Mouse (Mus musculus) C2C12 (cell line): ENCODE data around the gene Misp. TPM values are rescaled to one million over a fixed set of nuclear protein-coding genes. Genes with fewer than 3 reads are reported as not detected.

Experiments used
- H3K27me3 ChIP-seq: one replicate; pipeline ENCODE4 v1.6.1; 2011; ENCODE audit not compliant: control insufficient read depth, insufficient read depth, insufficient read length
- H3K36me3 ChIP-seq: one replicate; pipeline ENCODE4 v1.6.1; 2011; ENCODE audit not compliant: control insufficient read depth, insufficient read depth
- H3K4me3 ChIP-seq: one replicate; pipeline ENCODE4 v1.5.1; 2011; ENCODE audit warnings: mild to moderate bottlenecking, control low read depth; ENCODE audit not compliant: poor library complexity, insufficient read depth, severe bottlenecking
- H3K79me2 ChIP-seq: one replicate; pipeline ENCODE4 v1.6.1; 2011; ENCODE audit not compliant: control insufficient read depth, insufficient read depth
- H3K79me3 ChIP-seq: one replicate; pipeline ENCODE4 v1.6.1; 2011; ENCODE audit warnings: low read depth, control low read depth
- H3ac ChIP-seq: one replicate; pipeline ENCODE3; 2011; ENCODE audit warnings: low read depth; ENCODE audit not compliant: control insufficient read depth, insufficient read length
- CEBPB ChIP-seq: IDR thresholded peaks from one replicate; pipeline ENCODE4 v1.6.1; 2011; ENCODE audit warnings: low read depth, mild to moderate bottlenecking, control low read depth, moderate library complexity
- CTCF ChIP-seq: IDR thresholded peaks from one replicate; pipeline ENCODE4 v1.5.1; 2011; ENCODE audit not compliant: control insufficient read depth, insufficient read depth, insufficient read length
- FOSL1 ChIP-seq: IDR thresholded peaks from one replicate; pipeline ENCODE4 v1.8.0; 2011; ENCODE audit warnings: mild to moderate bottlenecking, low read length; ENCODE audit not compliant: poor library complexity, insufficient read depth, severe bottlenecking
- MAX ChIP-seq: IDR thresholded peaks from one replicate; pipeline ENCODE4 v1.6.1; 2011; ENCODE audit warnings: mild to moderate bottlenecking, control low read depth
- MYOD1 ChIP-seq: IDR thresholded peaks from one replicate; pipeline ENCODE4 v1.6.1; 2011; ENCODE audit warnings: low read depth; ENCODE audit not compliant: control insufficient read depth, insufficient read length
- MYOG ChIP-seq: IDR thresholded peaks from one replicate; pipeline ENCODE4 v1.6.1; 2011; ENCODE audit not compliant: control insufficient read depth, insufficient read length; ENCODE audit errors: extremely low read depth
- USF1 ChIP-seq: IDR thresholded peaks from one replicate; pipeline ENCODE4 v1.6.1; 2011; ENCODE audit warnings: low read depth, mild to moderate bottlenecking, control low read depth, moderate library complexity
- polyA plus RNA-seq: library from polyadenylated mRNA; unstranded; fragments of >200 nt; fragmentation: generic; extraction: Trizol; gene quantifications from one replicate; pipeline ENCODE4 v1.2.1, GENCODE M21; 2012; ENCODE audit warnings: missing spikeins

Misp gene
- polyA plus RNA-seq, 1 experiment = not detected

- H3ac ChIP-seq = no peak overlapping the region
- TF ChIP-seq MAX = no peak
- no peak for TF ChIP-seq CEBPB
- no peak for TF ChIP-seq MYOG
- no peak for TF ChIP-seq CTCF
- TF ChIP-seq MYOD1 = no peak
- TF ChIP-seq FOSL1 = no peak
- TF ChIP-seq USF1 = no peak
- H3K36me3 ChIP-seq = no peaks in the 10 kb centered on the region
- H3K79me3 ChIP-seq = no peaks in the 10 kb centered on the region
- no peaks in the 10 kb centered on the region for H3K27me3 ChIP-seq
- H3K4me3 ChIP-seq = no peak overlapping the region
- H3K79me2 ChIP-seq = no peaks in the 10 kb centered on the region
These were observed 41.6 kb upstream of the Misp start for GRCm38 (mm10) chr10:79779193-79779592.

- no peaks in the 10 kb centered on the region for H3K27me3 ChIP-seq
- TF ChIP-seq MYOD1 = no peak
- TF ChIP-seq FOSL1 = no peak
- TF ChIP-seq CTCF = peak; percentile 93
- H3K4me3 ChIP-seq = no peak overlapping the region
- H3K36me3 ChIP-seq = no peaks in the 10 kb centered on the region
- H3ac ChIP-seq = peak overlapping the region; percentile 31
- no peaks in the 10 kb centered on the region for H3K79me2 ChIP-seq
- no peaks in the 10 kb centered on the region for H3K79me3 ChIP-seq
These were observed 40.8 kb upstream of the Misp start for GRCm38 (mm10) chr10:79779784-79780663.

GRCm38 (mm10) chr10:79780664-79781015 is 40.1 kb upstream of the Misp start:
- Histone ChIP-seq H3K4me3 (no peak overlapping the region), H3K36me3 (no peaks in the 10 kb centered on the region), H3K79me3 (no peaks in the 10 kb centered on the region), H3K27me3 (no peaks in the 10 kb centered on the region), H3ac (no peak overlapping the region), H3K79me2 (no peaks in the 10 kb centered on the region)
- TF ChIP-seq FOSL1 = no peak
- no peak for TF ChIP-seq MAX
- no peak for TF ChIP-seq MYOD1
- TF ChIP-seq CEBPB = no peak
- TF ChIP-seq MYOG = no peak
- no peak for TF ChIP-seq USF1
- TF ChIP-seq CTCF = no peak

DNA sequence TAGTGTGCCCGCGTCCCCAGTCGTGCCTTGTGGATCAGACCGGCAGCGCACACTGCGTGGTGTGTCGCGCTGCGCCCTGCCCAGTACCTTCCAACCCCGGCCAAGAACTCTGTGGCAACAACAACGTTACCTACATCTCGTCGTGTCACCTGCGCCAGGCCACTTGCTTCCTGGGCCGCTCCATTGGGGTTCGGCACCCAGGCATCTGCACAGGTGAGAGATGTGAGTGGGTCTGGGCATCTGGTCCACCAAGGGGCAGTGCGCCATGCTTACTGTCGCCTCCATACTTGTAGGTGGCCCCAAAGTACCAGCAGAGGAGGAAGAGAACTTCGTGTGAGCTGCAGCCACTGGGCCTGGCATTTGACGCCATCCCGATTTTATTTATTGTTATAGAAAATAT is 39.6 kb upstream of the Misp start:
- TF ChIP-seq MAX (no peak), CTCF (no peak), MYOG (no peak), CEBPB (no peak), MYOD1 (no peak), USF1 (no peak), FOSL1 (no peak)
- peak overlapping the region; percentile 13 for H3ac ChIP-seq
- H3K4me3 ChIP-seq = no peak overlapping the region
- no peaks in the 10 kb centered on the region for H3K36me3 ChIP-seq
- H3K79me3 ChIP-seq = no peaks in the 10 kb centered on the region
- no peaks in the 10 kb centered on the region for H3K27me3 ChIP-seq
- H3K79me2 ChIP-seq = no peaks in the 10 kb centered on the region

GRCm38 (mm10) chr10:79781956-79782355 is 38.8 kb upstream of the Misp start:
- Histone ChIP-seq H3ac (no peak overlapping the region), H3K36me3 (no peaks in the 10 kb centered on the region), H3K27me3 (no peaks in the 10 kb centered on the region), H3K79me2 (no peaks in the 10 kb centered on the region), H3K79me3 (no peaks in the 10 kb centered on the region), H3K4me3 (no peak overlapping the region)
- TF ChIP-seq MYOG = no peak
- TF ChIP-seq CTCF = no peak

DNA sequence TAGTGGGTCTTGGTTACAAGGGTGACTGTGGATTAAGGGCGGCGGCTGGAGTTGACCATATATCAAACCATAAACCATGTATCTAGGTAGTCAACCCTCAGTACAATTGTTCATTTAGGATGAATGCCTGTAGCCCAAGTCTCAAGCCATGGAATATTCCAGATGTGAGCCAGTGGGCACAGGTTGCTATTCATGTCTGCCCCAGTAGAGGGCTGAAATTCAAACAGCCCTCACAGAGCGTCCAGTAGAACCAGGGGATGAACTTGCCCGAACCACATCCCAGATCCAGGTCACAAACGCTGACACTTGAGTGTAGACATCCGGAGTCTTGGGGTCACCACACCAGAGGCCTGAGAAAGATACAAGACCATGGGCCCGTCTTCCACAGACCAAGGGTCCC is 37.7 kb upstream of the Misp start:
- Histone ChIP-seq H3K4me3 (no peak overlapping the region), H3K27me3 (no peaks in the 10 kb centered on the region), H3K36me3 (no peaks in the 10 kb centered on the region), H3K79me3 (no peaks in the 10 kb centered on the region), H3K79me2 (no peaks in the 10 kb centered on the region), H3ac (no peak overlapping the region)
- no peak for TF ChIP-seq MYOD1
- TF ChIP-seq MYOG = no peak
- no peak for TF ChIP-seq USF1
- no peak for TF ChIP-seq MAX
- no peak for TF ChIP-seq CTCF
- no peak for TF ChIP-seq CEBPB
- no peak for TF ChIP-seq FOSL1
